Mouse (Mus musculus) urinary bladder, postnatal 25 days (tissue): ENCODE data around the gene Cbln3.

Source experiments
- DNase-seq: peaks from one replicate; pipeline ENCODE4 v3.0.0; 2022; ENCODE audit warnings: low spot score

Gene Cbln3

DNA sequence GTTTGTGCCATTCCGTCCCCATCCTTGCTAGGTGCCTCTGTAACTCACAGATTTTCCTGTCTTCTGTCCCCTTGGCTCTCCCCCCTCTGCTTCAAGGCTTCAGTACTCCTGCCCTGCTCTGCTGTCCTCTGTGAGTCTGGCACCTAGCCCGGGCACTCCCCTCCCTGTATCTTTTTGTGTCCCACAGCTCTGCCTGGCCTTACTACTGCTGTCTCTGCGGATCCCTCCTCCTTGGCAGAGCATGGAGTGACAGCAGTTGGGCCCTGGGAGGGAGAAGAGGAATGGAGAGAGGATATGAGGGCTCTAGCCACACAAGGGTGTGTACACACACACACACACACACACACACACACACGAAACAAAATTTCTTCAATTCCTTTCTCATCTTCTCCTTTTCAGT lies at the start of gene Cbln3:
TSS of gene Cbln3 (minus strand) at position 227 of the 400 bp plus-strand sequence.
- no peak for DNase-seq

GRCm38 (mm10) chr14:55933586-55933985 lies 49.4 kb upstream of the Cbln3 start:
- no peak for DNase-seq

GRCm38 (mm10) chr14:55929263-55929997 lies 45.2 kb upstream of the Cbln3 start:
- DNase-seq: no peak

DNA sequence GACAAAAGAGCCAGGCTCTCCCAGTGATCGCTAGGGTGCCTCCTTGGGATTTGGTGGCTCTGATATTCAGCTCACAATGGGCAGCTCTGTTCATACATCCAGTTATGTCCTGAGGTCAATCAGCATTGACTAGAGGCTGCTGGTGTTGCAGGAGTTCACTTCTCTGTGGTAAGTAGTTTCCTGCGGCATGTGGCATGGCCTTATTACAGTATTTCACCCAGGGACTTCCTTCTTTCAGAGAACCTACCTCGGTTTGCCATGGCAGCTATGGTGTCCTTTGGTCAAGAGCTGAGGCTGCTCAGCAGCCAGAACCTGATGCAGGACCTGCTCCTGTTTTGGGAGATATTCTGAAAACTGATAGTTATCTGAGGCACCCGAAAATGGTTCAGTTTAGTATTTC lies 42.7 kb upstream of the Cbln3 start:
- DNase-seq: no peak

- no peak for DNase-seq
These were observed 38.5 kb upstream of the Cbln3 start for GRCm38 (mm10) chr14:55922475-55923232.

DNA sequence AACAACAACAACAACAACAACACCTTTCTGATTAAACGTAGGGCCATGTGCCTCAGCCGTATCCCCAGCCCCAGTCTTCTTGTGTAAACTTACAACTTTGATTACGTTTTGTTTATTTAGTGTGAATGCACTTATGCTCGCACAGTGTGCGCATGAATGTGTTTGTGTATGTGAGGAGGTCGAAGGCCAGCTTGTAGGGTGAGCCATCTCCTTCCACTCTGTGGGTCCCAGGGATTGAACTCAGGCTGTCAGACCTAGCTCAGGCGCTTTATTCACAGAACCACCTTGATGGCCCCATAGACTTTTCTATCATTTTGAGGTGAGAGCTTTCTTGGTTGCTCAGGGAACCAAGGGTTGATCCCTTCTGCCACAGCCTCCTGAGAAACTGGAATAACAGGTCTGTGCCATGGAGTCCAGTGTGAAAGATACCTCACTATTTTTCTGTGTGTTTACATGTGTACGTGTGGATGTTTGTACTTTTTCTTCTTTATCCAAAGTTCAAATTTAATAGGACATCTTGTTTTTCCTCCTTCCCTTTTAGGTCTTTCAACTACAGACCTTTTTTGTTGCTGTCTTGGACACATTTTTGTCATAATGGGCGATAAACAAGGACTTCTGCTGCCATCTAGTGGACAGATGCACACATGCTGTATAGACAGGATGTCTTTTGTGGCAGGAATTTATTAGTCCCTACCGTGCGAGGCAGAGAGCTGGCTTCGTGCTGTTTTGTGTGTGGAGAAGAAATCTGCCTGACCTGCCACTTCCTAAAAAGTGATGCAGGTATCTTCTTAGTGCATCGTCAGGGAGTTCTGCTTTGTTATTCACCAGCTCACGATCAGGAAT lies 34.3 kb upstream of the Cbln3 start:
- DNase-seq: peak; percentile 58

DNA sequence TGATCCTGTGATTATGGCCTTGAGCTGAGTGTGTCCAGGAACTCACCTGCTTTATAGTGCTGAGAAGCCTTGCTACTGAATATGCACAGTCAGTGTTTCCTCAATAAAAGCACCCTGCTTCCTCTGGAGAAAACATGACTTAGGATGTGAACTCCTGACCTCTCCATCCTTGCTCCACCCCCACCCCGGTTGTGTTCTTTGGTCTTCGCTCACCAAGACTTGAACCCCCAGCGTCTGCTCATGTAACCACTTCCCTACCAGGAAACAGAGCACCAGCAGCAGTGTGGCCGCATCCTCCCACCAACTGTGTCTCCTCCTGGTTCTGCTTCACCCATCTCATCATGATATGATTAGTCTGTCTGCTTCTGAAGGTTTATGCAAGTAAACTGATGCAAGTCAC lies 29.2 kb upstream of the Cbln3 start:
- DNase-seq: no peak

GRCm38 (mm10) chr14:55905518-55905917 lies 21.3 kb upstream of the Cbln3 start:
- no peak for DNase-seq

- DNase-seq: no peak
These were observed 16.2 kb upstream of the Cbln3 start for GRCm38 (mm10) chr14:55900414-55900755.

GRCm38 (mm10) chr14:55899701-55900413 lies 15.7 kb upstream of the Cbln3 start, which contains the start of gene Sdr39u1:
TSS of gene Sdr39u1 (minus strand) at chr14:55900293.
- DNase-seq: peak; percentile 74

GRCm38 (mm10) chr14:55898947-55899346 lies 14.8 kb upstream of the Cbln3 start:
- DNase-seq: no peak

GRCm38 (mm10) chr14:55897671-55898070 lies 13.5 kb upstream of the Cbln3 start:
- no peak for DNase-seq

DNA sequence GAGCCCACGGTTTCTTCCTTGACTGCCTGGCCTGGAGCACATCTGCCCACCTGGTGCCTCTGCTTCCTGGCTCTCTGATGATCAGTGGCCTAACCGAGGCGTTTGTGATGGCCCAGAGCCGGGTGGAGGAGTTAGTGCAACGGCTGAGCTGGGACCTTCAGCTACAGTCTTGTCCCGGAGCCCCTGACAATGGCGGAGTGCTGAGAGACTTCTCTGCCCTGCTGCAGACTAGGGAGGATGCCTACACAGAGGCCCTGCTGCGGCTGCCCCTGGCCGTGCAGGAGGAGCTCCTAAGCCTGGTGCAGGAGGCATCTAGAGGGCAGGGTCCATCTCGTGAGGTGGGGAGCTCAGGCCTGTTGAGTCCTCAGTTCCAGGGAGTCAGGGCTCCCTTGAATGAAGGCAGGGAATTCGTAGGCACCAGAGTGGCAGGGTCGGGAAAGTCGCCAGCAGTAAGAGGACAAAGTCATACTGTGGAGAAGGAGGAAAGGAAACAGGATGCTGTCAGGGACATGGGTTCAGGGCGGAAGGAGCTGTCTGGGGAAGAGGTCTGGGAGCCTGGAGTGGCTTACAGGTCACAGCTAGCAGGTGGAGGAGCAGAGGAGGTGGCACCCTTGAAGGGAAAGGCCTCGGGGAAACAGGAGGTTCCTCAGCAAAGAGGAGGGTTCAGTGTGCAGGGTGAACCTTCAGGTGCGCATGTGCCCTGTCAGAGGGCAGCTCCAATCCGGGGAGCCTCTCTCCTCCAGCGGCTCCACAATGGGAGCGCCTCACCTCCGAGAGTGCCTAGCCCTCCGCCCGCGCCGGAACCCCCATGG lies 2.6 kb upstream of the Cbln3 start:
- no peak for DNase-seq

DNA sequence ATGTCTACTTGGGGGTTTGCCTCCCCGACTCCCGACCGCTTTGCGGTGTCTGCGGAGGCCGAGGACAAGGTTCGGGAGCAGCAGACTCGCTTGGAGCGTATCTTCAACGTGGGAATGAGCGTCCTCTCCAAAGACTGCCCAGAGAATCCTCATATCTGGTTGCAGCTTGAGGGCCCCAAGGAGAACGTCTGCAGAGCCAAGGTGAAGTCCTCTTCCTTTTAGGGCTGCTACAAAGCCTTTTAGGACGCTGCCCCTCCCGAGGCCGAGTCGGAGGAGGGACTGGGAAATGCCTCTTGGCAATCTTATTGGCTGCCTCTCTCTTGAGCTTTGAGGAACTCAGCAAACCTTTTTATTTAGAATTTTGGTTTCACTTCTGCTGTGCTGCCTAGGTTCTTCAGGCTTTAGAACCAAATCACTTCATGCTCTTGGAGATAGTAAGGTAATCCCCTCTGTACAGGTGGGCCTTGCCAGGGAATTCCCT lies 1.6 kb upstream of the Cbln3 start:
- DNase-seq: no peak

DNA sequence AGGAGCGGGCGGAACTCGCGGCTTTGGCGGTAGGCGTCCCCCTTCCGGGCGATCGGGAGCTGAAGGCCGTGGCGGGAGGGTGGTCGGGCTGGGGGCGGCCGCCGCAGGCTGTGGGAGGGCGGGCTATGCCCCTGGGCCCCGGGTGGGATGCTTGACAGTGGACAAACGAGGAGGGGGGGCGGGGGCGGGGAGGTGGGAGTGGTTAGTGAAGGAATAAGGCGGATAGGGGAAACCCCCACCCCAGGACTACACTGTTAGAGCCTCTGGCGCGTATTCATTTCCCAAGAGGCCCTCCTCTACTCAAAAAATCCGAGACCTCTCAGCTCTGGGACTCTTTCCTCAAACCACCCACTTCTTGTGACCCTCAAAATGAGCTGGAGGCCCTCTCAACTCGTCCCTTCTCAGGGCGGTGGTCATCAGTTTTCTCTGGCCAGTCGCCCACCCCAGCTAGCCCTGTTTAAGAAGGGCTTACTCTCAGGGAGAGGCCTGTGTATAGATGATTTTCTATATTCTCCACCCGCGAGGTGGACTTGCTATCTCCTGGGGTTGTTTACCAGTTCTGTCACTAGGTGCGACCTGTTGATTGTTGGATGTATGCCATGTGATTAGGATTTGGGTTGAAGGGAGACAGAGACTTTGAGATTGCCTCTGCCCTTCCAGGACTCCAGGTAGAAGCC lies 1.1 kb upstream of the Cbln3 start:
- no peak for DNase-seq

DNA sequence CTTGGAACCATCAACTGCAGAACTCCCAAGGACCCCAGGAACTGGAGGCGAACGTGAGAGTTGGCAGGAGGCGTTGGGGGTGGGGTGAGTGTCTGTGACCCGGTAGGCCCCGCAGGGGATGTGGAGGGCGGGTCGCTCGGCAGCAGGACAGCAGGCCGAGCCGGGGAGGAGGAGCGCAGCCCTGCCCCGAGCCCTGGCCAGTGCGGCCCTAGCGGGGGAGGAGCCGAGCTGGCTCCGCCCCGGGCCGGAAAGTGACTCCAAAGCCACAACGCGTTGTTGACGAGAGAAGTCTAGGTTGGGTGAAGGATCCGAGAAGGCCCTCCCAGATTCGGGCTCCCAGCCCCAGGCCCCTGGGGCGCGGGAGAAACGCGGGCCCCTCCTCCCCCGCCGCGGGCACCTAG lies 521 bp upstream of the Cbln3 start, which contains the start of gene Khnyn:
TSS of gene Khnyn (plus strand) at position 235 of the 401 bp plus-strand sequence.
- peak; percentile 83 for DNase-seq

DNA sequence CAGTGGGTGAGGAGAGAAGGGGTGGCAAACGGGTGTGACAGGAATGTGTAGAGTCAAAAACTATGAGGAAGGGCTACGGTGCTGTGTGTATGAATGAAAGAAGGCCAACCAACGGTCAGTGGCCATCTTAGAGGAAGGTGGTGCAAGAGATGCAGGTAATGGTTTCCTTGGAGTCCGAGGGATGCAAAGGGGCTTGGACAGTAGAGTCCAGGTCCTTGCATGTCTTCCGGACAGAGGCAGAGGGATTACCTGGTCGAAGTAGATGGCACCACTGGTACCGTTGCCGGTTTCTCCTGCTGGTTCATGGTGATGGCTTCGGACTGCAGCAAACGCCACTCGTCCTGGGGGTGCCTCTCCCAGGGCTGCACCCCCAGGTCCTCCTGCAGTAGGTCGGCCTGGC lies 529 bp downstream of the Cbln3 start:
- no peak for DNase-seq

DNA sequence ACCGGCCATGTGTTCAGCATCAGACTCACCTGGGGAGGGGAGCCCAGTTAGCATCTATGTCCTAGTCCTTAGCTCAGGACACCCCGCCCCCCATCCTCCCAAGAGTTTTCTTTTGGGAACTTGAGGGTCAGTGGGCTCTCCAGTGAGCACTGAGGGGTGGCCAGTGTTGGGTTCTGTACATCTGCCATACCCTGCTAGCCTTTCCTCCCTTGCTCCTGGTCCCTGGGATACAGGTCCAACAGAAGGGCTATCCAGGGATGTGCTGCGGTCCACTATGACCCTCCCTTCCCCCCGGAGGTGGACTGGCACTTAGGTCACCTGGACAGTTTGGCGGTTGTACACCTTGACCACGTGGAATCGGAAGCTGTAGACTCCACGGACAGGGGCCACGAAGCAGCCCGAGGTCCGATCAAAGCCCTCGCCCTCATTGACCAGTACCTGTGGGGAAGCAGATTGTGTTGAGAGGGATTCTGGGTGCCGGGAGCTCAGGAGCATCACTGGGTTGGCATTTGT lies 987 bp downstream of the Cbln3 start:
- DNase-seq: no peak

DNA sequence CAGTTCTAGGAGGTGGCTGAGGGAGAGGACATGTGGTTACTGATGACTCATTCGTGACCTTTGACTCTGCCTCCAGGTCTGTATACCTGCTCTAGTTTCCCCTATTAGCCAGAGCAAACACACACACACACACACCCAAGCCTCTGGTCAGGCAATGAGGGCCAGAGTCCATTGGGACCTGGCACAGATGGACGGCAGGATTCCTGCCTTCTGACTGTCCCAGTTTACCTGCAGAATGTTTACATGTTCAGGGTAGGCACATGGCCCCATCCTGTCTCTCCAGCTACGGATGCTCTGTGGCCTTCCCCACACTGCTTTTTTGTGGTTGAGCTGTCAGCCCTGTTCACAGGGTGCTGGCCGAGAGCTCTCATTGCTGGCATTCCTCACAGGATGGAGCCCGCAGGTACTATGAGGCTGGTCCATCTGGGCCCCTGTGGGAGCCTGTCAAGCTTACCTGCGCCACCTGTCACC lies 2.0 kb downstream of the Cbln3 start:
- no peak for DNase-seq

DNA sequence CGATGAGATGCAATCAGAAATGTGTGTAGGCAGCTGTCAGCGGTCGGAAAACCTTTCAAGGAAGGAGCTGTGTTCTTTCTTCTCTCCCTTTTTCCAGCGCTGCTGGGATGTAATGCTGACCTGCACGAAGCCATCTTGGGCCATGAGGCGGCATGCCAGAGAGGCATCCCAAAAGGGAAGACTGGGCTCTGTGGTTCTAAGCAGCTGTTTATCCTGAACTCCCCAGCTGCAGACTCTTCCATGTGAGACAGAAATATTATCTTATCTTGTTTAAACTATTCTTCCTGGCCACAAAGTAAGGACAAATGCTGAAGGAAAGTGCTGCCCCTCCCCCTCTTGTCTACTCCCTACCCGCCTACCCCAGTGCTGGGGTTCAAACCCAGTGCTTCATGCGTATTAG lies 3.2 kb downstream of the Cbln3 start:
- DNase-seq: no peak
